Mouse (Mus musculus) gastrocnemius, postnatal 25 days (tissue): ENCODE data around the gene Zdhhc14. TPM values are rescaled to one million over a fixed set of nuclear protein-coding genes. Genes with fewer than 3 reads are reported as not detected.
A peak's percentile ranks its signal among the peaks of the same experiment; 100 is the strongest.

Source experiments
- DNase-seq: peaks from one replicate; pipeline ENCODE4 v3.0.0; 2022
- total RNA-seq, 2 experiments: library from RNA; stranded (reverse); gene quantifications; 1 replicate in 1 of 2; 2 replicates in 1 of 2; pipeline ENCODE4 v1.2.3; 2021

Gene Zdhhc14
- total RNA-seq, 2 experiments from 2014 or later: 2.8 to 3.1 TPM

DNA sequence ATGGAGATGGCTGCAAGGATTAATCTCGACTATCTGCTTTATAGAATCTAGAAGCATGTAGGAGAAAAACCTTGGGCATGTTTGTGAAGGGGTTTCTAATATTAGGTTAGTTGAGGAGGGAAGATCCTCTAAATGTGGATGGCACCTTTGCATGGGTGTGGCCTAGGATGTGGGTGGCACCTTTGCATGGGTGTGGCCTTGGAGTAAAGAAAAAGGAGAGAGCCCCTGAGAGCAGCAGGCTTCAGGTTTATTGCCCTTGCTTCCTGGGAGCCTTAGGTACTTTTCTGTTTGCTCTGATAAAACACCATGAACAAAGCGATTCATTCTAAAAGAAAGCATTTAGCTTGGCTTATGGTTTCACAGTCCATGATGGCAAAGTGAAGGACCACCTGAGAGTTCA is 62.2 kb downstream of the Zdhhc14 start:
- no peak for DNase-seq

DNA sequence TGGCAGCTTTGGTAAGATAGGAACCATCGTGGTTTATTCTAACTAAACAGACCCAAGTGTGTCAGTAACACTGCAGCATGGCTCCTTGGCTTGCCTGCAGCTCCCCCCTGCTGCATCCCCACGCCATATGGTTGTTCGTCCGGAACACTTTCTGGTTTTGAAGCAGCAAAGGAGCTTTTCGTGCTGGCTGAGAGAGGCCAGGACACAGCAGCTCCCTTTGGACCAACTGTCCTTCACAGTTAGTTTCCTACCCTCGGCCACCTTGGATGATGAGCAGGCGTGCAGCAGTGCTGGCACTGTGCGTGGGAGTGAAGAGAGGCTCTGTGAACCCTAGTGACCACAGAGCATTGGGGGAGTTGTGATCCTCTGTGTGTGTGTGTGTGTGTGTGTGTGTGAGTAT is 64.2 kb downstream of the Zdhhc14 start:
- DNase-seq: no peak

DNA sequence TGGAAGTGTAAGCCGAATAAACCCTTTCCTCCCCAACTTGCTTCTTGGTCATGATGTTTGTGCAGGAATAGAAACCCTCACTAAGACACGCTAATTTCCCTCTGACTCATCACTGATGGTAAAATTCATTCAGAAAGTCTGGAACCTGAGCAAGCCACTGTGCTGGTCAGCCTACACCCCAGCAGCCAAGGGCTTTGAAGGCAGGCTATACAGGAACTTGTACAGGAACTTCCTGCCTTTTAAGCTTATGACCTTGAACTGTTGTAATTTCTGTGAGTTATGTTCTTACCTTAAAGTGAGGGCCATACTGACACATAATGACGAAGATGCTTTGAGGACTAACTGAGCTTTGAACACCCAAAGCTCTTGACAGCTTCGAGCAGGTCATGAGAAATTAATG is 67.9 kb downstream of the Zdhhc14 start:
- DNase-seq: no peak

DNA sequence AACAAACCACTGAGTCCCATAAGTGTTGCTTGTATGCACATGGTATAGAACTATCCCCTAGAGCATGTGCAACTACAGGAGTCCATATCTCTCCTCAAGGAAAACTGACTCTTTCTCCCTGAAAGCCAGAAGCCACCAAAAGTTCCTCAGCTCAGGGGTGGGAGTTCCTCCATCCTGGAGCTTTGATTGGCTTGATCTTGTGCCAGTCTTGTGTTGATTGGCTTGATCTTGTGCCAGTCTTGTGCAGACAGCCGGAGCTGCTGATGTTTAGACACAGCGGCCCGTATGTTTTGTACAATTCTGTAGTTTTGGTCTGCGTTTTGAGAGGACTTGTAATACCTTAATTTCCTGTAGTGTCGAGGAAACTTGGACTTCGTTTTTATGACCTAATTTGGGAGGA is 70.8 kb downstream of the Zdhhc14 start:
- DNase-seq: no peak

DNA sequence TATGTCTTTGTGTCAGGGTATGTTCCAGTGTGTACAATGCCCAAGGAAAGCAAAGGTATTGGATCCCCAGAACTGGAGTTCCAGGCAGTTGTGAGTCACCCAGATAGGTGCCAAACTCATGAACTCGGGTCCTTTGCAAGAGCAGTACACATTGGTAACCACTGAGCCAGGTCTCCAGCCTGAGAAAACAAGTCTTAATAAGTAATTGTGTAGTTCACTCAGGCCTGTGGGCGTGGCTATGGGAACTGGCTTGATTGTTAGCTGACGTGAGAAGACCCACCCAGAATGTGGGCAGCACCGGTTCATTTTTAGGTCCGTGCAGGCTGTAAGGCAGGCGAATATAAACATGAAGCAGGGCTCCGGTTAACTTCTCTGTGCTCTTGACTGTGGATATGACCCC is 73.6 kb downstream of the Zdhhc14 start:
- no peak for DNase-seq

DNA sequence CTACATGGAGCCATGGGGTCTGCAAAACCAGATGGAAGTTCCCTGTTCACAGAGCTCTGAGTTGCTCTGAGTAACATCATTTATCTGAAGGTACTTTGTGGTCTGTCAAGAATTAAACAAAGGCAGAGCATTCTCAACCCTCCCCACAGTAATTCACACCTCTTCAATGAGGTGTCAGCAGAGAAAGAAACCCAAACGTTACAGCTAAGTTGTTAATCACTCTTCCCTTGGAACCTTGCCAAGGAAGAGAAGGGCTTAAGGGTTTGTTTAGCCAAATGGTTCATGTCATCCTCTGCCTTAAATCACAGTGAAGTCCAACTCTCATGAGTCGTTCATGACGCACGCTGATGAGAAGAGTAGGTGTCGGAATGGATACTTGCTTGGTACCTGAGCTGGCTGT is 75.6 kb downstream of the Zdhhc14 start:
- DNase-seq: no peak

DNA sequence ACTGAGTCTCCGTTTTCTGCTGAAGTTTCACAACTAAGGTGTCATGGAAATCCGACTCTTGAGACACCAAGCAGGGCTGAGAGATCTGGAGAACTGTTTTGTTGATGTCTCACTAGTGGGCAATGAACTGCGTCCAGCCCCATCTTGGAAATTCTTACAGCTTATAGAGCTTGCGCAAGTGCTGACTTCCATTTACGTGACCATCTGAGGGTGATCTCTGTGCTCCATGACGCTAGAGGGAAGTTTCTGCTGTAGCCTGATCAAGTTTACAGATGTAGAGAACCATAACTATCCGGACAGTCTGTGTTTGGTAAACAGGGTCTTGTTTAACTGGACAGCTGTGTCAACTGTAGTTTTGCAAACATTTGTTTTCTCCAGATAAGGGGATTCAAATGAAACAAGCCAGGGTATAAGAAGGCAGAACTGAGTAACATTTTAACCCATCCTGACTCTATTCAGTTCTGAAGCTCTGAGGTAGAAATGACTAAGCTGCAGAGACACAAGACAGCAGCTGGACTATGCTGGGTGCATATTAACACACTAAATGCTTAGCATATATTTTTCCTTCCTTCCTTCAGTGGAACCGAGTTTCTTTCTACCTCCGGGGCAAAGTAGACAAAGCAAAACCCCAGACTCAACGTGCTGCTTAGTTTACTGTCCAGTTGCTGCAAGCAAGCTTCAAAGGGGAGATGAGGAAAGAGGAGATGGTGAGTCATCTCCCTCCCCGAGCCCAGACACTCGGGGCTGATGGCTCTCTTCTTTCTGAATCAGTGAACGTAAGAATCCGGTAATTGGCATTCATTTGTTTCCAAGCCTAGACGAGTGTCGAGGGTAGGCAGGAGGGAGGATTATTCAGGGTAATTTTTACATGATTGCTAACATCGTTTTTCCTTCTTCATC is 77.0 kb downstream of the Zdhhc14 start:
- DNase-seq: no peak

DNA sequence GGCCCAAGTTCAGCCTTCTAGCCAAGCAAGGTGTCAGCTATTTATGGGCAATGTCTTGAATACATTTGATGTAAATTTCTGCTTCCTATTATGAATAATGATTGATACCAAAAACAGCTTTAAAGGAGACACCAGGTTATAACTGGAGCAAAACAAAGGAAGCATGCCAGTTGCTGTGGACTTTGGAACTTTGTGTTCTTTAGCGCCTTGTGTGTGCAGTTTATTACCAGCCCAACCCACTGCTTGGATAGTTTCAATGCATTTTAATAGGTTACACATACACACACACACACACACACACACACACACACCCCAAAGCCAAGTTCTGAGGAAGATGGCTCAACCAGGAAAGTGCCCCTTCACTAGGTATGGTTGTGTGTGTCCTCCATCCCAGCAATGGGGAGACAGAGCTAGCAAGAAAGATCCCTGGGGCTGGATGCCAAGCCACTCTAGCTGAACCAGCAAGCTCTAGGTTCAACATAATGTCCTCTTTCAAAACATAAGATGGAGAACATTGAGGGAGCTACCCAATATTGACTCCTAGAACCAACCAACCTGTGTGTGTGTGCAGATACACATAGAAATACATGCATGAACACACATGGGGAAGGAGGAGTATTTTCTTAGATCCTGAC is 79.9 kb downstream of the Zdhhc14 start:
- no peak for DNase-seq

DNA sequence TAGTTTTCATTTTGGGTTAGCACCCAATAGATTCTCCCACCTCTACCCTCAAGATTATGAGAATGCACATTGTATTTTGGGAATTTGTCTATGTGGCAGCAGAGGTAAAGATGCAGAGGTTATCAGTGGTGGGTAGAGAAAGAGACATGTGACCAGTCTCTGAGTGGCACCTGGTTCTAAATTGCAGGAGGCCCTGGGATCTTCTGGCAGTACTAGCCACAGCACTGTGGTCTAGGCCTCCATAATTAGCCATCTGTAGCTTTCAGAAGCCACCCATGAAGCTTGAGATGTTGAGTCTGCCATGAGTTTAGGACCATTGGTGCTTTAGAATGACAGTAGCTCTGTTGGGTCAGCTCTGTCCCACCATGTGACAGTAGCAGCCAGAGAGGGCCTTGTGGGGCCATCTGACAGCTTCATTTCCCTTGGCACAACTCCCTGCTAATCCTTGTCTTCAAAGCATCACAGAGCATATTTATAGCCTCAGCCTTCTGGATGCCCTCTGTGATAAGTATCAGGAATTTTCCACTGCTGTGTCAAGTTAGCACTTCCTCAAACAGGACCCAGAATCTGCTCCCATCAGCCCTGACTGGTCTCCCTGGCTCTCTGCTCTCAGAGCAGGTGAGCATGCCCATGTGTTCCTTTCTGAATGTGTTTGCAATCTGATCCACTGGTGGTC is 80.5 kb downstream of the Zdhhc14 start:
- peak; percentile 19 for DNase-seq

DNA sequence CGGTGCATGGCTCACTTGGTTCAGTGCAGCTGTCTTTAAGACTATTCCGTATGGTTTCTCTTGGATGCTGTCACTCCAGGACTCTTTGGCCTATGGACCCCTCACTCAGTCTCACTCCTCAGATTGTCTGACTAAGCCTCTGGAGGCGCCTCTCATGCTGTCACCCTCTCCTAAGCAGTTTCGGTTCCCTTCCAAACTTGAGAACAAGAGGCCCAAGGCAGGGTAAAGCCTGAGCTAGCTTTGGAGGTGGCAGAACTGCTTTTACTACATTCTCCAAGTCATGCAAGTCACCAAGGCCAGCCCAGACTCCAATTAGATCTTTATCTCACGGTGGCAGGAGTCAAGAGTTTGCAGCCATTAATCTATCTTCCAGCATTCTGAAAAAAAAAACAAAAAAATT is 82.3 kb downstream of the Zdhhc14 start:
- no peak for DNase-seq

DNA sequence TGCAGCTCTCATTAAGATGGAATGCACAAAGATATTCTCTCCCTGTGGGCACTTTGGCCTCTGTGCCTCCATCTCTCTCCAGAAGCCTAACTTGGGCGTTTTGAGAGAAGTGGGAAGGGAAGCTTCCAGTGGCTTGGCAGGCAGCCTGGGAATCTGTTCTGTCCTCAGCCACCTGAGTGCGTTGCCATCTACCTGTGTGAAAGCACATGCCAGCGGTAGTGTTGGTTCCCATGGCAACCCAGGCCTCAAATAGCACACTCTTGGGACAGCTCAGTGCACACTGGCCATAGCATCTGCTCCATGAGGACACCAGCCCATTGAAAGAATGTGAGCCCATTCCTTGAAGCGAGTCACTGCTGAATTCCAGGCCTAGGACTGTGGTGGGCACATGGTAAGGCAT is 83.2 kb downstream of the Zdhhc14 start:
- no peak for DNase-seq

DNA sequence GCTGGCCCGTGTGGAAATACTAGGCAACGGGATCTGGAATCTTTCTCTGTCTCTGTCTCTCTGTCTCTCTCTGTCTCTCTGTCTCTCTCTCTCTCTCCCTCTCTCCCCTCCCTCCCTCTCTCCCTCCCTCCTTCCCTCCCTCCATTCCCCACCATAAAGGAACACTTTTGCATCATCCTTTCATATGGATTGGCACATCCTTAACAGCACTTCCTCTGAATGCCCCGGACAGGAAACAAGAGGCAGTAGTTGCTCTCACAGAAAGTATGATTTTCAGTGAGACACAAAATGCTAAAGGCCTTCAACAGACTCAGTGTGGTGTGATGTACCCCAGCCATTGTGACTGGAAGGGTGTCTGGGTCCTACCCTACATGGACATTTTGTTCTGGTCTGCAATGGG is 89.9 kb downstream of the Zdhhc14 start:
- no peak for DNase-seq

DNA sequence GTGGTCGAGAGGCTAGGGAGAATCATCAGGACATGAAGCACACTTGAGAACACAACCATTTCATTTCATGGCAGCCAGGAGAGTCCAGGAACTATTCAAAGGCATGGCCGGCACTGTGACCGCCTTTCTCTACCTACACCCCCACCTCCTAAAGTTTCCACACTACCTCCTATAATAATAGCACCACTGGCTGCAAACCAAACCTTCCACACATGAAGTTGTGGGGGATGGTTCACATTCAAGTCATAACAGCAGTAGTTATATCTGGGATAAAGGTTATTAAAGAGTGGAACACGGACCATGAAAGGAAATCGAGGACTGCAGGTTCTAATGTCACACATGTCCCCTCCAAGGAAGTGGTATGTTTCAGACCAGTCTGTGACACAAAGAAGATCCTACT is 90.6 kb downstream of the Zdhhc14 start:
- DNase-seq: no peak

DNA sequence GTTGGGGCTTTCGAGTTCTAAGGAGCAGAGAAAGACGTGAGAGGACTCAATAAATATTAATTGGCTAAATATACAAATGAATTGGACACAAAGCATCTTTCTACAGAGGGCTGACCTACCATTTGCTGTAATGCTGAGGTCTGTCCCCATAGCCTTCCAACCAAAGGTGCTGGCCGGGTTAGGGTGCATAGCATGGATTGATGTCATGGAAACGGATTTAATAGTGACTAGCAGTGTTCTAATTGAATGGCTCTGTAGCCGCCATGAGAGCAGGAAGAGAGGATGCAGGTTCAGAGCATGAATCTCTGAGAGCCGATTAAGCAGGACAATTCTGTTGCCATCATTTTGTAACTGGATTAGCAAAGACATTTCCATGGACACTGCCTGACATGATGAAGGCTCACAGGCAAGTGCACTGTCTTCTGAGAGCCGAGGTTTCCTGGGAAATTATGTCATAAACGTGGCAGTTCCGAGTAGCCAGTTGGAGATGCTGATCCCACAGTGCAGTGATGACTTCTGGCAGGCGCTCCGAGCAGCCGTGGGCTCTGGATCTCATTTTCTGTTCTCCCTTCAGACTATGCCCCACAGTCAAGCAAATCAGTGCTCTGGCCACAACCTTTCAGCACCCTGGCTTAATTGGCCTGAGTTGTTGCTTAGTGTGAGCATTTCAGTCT is 91.3 kb downstream of the Zdhhc14 start:
- DNase-seq: no peak

DNA sequence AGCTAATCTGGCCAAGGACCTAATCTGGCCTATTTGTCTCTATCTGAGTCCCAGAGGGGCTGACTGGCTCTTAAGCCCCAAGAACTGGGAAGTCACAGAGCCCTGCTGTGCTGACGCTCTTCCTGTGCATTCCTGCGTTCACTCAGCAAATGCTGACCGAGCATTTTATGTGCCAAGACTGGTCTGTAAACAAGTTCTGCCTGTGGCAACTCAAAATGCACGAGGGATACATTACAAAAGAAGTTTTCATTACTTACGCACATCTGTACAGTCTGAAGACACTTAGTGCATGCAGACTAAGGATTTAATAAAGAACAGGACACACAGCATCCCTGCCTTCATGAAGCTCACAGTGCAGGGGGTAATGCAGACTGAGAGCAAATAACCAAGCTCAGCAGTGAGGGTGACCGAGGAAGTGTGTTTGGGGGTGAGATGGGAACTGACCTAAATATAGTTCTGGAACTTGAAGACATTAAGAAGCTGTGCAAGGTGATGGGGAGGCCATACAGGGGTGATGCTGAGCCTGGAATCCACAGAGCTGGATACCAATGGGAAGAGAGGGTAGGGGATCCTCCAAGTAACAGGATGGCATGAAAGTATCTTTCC is 99.3 kb downstream of the Zdhhc14 start:
- DNase-seq: no peak

DNA sequence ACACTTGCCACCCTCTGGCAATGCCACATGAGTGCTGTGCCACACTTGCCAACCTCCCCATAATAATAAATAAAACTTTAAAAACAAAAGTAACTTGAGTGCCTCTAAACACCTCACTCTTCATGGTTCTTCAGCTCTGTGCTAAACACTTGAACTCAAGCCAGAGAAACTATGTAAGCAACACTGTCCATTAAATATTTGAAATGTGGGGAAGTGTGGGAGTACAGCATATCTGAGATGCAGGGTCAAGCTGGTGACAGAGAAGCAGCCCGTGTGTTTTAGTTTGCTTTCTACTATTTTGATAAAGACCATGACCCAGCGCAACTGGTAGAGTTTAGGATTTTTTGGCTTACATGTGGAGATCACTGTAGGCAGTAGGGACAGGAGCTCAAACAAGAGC is 100.7 kb downstream of the Zdhhc14 start:
- DNase-seq: no peak

DNA sequence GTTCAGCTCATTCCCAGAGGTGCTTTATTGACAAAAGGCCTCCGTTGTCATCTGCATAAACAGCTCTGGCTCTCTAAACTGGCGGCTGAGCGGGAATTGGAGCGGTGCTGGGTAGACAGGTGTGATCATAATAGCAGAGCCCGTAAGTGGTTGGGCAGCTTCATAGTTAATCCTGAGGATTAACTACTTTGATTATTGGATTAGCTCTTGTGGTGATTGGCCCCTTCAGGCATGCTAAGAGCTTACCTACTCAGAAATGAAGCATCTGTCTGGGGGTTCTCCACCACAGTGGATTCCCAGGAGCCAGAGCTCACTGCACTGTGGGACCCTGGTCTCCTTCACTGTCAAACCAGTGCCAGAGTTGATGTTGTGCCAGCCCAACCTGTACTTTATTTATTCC is 102.7 kb downstream of the Zdhhc14 start:
- no peak for DNase-seq

DNA sequence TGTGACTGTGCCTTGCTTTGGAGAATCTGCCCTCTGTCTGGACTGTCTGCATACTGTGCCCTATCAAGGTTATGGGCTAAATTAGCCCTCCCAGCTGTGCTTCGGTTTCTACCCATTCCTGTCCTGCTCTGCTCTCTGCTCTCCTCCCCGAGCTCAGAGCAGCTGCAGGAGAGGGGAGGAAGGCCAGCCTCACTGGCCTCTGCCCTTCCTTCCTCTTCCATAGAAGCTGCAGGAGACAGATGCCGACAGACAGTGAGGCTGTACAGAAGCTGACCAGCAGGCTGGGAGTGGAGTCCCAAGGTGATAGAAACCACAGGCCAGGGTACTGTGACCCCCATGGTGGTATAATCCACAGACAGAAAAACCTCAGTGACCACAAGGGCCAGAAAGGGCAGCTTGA is 104.1 kb downstream of the Zdhhc14 start:
- DNase-seq: peak; percentile 25

DNA sequence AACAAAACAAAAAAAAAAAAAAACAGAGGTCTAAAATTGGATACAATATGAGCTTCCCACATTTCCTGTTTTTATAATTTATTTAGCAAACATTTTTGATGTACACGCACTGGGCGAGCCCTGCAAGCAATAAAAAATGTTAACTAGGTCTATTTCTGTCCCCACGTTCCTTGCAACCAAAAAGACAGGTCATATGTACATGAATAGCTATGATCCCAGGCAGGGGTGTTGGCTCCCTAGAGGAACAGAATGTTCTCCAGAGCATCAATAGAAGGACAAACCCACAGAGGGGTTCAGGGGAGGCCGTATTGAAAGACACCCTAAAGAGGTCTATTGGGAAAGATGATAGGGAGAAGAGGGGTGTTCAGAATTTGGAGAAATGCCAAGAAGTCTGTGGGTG is 106.6 kb downstream of the Zdhhc14 start:
- no peak for DNase-seq

DNA sequence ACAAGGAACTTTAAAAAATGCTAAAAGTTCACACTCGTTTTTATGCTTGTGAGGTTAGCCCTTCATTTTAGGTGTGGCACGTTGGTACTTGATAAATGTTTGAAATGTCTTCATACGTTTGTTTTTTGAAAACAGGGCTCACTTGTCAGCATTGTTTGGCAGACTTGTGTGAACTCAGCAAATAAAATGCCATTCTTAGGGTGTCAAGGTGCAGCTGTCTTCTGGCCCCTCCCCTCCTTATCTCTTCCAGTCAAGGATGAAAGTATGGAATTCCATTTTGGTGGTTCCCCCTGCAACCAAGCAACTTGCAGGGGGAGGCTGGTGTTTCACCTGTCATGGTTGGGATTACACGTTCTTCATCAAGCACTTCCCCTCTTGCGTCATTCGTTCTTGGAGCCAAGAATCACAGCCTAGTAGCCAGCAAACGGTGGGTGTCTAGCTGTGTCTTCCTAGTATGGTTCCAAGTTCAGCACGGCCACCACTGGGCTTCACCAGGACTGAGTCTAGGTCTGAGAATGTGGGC is 108.2 kb downstream of the Zdhhc14 start:
- no peak for DNase-seq

DNA sequence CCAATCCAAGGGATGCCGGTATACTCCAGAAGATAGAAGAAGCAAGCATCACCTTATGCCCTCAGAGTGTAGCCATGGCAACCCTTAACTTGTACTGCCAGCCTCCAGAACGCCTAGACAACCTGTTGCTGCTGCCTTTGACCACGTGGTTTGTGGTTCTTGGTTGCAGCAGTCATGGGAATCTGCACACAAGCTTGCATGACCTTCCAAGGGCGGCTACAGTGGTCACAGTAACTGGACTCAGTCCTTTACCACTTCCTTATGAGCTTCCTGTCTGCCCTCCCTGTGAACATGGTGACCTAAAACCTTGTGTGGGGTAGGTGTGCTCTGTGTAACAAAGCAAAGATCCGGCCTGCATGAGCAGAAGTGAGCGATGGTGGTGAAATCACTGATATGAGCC is 109.6 kb downstream of the Zdhhc14 start:
- no peak for DNase-seq

DNA sequence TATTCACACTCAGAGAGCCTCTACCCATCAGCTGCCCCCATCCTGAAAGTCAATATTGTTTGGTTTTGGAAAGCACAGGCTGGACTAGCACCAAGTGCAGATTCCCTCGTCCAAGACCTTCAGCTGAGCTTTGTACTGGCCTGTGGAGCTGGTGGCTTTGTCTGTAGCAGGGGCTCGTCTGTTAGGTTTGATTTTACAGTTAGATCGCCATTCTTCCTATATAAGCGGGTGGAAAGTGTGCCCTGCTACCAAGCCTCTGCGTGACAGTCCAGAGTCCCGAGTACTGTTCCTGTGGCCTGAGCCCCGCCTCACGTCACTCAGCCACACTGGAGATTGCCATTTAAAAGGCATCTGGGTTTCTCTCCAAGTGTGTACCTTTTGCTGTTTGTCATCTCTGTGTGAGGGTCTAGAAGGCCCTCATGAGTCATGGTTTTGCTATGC is 113.8 kb downstream of the Zdhhc14 start:
- DNase-seq: no peak
